Mouse (Mus musculus) CD4-positive, CD25-positive, alpha-beta regulatory T cell, adult 4 months (primary cell): ENCODE measurements around the gene Spg7. TPM values are rescaled to one million over a fixed set of nuclear protein-coding genes. Genes with fewer than 3 reads are reported as not detected.
"Not testable (repeated sequence)": the region's sequence is repeated elsewhere in the genome, so short reads cannot be mapped to it uniquely, and the experiment has no call there.

Source experiments
- ATAC-seq: one replicate; pipeline ENCODE4 v1.8.0; 2017
- polyA plus RNA-seq, 2 experiments: library from polyadenylated mRNA; unstranded; fragments of 100-300 nt; shearing (Covaris generic); gene quantifications; one replicate each; pipeline ENCODE4 v1.2.1; 2017

The Spg7 gene
- 10 to 100 TPM; 24.4 to 29.0 TPM for polyA plus RNA-seq

DNA sequence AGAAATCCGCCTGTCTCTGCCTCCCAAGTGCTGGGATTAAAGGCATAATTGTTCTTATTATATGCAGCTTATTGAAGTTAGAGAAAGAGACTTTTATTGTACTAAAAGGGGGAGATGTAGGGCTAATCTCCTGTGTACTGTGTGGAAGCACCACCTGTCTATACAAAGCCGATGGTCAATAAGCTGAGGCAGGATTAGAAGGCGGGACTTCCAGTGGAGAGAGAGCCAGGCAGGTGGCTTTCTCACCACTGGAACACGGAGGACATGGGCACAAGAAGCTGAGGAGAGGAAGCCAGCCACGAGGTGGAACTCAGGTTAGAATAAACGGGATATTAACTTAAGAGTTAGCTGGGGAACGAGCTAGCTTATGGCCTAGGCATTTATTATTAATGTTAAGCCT lies at the start of gene Spg7:
Gene Spg7, plus strand, starts transcription at position 222 of the 400 bp plus-strand sequence.
- ATAC-seq: no peak

DNA sequence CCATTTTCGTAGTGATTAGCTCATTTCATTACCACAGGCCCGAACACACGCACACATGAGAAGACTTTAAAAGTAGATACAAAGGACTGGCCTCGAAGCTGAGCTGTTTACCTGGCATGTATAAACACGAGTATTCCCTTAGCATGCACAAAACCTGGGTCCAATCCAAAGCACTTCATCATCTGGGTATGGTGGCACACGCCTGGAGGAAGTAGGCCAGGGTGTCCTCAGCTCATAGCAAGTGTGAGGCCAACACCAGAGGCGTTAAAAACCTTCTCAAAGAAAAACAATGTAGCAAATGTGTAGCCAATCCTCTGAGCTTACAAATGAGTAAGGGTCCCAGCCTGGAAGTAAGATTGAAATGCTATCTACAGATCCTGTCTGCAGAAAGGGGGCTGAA lies 48.3 kb upstream of the Spg7 start:
- no peak for ATAC-seq

DNA sequence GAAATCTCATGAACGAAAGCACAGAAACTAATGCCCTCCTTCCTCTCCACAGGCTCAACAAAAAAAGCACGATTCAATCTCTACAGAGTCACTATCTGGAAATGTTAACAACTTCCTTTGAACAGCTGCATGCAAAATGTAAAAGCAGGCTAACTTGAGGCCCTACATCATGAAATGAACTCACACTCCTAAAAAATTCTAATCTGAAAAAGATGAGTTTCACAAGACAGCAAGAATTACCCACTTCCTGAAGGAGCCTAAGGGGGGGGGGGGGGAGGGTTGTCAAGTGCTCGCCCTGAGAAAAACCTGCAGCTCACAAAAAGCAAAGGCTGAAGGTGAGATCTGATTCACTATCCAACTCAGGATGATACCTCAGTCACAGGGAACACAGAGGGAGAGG lies 47.7 kb upstream of the Spg7 start:
- ATAC-seq: peak; percentile 67

- no peak for ATAC-seq
Observed at GRCm38 (mm10) chr8:123017143-123017542, 45.6 kb upstream of the Spg7 start.

DNA sequence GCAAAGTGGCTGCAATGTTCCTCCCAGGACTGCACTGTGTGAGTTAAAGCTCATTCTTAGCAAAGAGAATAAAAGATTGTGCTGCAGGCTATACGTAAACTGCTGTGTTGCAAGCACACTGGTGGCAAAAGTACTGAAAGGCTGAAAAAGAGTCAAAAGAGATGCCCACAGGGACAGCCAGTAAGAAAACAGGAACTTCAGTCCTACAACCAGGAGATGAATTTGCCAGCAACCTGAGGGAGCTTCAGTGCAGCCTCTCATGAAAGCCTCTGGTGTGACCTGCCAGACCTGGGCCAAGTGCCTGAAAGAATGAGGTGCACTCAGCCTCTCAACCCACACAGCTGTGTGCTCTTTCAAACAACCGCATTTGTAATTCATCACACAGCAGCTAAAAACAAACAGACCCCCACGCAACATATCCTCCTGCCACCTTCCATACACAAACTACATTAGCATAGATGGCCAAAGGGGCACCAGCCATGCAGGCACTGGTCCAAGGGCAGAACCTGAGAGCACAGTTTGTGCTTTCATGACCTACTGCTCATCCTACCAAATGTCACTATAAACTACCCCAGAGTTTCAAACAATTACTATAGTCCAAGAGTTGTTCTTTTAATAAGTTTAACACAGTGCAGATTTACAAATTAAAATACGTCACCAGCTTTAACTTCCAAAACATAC lies 44.1 kb upstream of the Spg7 start:
- no peak for ATAC-seq

DNA sequence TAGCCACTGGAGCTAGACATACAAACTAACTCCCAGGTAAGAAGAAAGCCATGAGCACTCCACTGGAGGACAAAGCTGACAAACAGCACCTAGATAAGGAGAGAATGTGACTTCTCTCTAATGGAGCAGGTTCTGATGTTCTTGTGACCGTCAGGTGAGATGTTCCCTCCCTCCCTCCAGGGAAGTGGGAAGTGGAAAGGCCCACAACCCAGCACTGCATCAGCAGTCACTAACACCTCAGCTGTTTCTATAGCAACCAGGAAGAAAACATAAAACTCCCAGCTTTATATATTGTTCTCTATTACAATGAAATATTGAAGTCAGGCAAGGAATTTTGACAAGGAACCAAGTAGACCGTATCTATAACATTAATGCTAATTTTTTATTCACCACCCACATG lies 42.7 kb upstream of the Spg7 start:
- peak; percentile 23 for ATAC-seq

- ATAC-seq: no peak
Observed at GRCm38 (mm10) chr8:123020859-123021258, 41.9 kb upstream of the Spg7 start.

GRCm38 (mm10) chr8:123021259-123021658 lies 41.5 kb upstream of the Spg7 start:
- no peak for ATAC-seq

- ATAC-seq: no peak
Observed at GRCm38 (mm10) chr8:123022727-123023126, 40.0 kb upstream of the Spg7 start.

- no peak for ATAC-seq
Observed at GRCm38 (mm10) chr8:123024226-123024625, 38.5 kb upstream of the Spg7 start.

DNA sequence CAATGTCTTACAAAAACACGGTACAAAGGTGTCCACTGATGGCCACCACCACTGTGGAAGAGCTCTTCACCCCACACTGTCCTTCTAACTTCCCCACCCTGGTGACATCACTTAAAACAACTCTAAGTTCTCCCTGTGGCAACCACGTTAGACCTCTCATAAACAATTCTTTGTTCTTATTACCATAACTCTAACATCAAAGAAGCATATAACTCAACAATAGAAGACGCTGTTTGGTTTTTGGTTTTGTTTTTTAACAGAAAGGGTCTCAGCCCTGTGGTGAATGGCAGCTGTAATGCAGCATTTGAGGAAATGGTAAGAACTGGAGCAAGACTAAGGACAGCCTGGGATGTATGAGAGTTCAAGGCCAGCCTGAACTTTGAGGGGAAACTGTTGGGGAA lies 36.8 kb upstream of the Spg7 start:
- ATAC-seq: peak; percentile 52

DNA sequence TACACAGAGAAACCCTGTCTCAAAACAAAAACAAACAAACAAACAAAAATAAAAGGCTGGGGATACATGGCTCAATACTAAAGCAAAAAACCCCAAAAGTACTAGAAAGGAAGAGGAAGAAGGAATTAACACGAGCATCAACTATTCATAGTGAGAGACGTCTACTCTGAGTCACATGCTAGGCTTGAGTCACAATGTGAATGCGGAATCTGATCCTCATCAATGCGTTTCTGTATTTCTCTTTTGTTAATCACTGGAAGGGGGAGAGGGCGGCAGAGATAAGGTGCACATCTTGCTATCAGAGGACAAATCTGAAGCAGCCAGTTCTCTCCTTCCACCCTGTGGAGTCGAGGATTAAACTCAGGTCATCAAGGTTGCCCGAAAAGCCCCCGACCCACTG lies 35.0 kb upstream of the Spg7 start:
- peak; percentile 60 for ATAC-seq

DNA sequence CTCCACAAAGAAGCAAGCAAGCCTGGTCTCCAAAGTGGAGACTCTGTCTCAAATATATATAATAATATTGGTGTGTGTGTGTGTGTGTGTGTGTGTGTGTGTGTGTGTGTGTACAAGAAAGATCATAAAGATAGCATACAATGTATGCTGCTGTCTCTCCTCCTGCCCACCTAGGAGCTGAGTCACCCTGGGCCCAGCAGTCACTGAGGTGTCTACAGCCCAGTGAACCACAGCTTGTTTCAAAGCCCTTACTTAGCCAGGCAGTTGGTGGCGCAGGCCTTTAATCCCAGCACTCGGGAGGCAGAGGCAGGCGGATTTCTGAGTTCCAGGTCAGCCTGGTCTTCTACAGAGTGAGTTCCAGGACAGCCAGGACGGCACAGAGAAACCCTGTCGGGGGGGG lies 32.7 kb upstream of the Spg7 start:
- not testable (repeated sequence) for ATAC-seq

- ATAC-seq: no peak
Observed at GRCm38 (mm10) chr8:123031321-123031978, 31.3 kb upstream of the Spg7 start.

GRCm38 (mm10) chr8:123032730-123033129 lies 30.0 kb upstream of the Spg7 start:
- ATAC-seq: peak; percentile 39

DNA sequence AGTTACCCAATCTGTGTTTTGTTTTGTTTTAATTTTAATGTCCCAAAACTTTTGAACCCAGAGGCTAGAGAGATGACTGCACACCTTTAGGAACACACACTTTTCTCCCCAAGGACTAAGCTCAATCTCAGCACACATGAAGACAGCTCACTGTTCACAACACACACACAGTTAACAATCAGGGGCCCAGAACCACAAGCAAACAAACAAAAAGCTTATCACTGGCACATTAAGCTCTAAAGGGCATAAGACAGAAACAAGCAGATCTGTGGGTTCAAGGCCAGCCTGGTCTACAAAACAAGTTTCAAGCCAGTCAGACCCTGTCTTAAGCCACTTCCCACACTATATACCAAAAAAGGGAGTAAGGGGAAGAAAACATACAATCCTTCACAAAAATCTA lies 29.3 kb upstream of the Spg7 start:
- ATAC-seq: no peak

- ATAC-seq: peak; percentile 75
Observed at GRCm38 (mm10) chr8:123034171-123034570, 28.6 kb upstream of the Spg7 start.

DNA sequence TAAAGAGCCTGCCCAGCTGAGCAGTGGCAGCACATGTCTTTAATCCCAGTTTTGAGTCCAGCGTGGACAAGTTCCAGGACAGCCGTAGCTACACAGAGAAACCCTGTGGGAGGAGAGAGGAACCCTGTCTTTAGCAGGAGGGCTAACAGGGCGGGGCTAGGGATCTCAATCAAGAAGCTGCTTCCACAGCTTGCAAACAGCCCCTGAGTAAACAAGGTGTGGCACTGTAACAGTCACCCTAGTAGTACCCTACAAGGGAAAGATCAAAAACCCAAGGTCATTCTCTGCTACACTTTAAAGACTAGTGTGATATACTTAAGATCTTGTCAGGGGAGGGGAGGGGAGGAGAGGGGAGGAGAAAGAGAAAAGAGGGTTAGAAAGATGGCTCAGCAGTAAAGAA lies 25.8 kb upstream of the Spg7 start:
- ATAC-seq: no peak

GRCm38 (mm10) chr8:123037487-123037886 lies 25.3 kb upstream of the Spg7 start:
- no peak for ATAC-seq

DNA sequence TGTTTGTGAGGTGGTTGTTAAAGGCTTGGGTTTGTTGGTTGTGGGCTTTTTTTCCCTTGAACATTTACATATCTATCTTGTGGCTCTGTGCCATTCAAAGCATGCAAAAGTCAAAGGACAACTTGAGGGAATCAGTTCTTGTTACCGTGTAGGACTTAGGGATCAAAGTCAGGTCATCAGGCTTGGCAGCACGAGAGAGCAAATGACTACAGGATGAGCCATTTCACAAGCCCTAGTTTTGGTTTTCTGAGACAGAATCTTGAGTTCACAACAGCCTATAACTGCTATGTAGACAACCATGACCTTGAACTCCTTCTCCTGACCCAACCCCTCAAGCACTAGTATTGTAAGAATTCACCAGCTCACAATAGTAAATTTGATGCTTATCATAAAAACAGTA lies 24.4 kb upstream of the Spg7 start:
- ATAC-seq: no peak

DNA sequence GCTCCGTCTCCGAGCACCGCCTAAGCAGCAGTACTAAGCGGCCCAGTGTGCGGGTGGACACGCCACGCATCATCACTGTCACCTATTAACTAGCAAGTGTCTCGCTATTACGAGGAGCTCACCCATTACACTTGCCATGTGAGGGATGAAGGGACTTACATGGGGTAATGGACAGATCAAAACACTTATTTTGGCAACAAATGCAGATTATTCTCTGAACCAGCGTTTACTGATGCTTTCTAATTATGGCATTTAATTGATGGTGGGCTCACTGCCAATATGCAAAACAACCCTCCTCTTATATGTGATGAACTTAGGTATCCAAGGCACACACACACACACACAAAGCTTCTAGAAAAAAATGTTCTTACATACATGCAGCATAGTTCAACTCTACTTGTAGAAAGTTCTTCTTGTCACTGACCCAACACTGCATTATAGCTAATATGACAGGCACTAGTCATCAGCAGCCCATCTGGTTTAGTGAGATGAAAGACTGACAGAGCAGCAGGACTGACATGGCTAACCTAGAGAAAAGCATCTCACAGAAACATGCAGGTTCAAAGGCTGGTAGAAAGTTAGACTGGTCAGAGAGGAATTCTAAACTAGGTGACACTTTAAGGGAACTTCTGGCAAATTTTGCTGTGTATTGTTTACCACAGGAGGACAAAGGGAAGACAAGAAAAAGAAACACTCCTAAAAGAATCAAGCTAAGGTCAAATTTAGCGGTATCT lies 23.2 kb upstream of the Spg7 start:
- no peak for ATAC-seq

DNA sequence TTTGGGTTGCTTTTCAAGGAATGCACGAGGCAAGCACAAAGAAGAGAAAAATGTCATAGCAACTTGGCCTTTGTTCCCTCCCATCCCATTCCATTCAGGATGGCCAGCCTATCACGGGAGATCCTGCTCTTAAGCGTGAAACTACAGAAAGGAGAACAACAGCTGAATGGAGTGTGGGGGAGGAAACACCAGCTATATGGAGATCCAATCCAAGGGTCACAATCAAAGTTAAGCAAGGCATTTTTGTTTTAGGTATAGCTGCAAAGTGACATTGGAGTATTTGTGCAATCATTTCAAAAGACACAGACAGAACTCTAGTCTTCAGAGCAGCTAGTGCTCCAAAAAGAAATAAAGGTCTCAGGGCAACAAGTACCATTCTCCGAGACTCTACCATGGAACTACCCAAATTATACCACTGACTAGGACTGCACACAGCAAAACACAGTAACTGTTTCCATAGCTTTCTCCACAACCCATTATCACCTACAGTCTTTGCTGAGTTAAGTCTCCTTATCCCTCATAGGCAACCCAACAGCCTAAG lies 22.6 kb upstream of the Spg7 start:
- ATAC-seq: no peak

- peak; percentile 27 for ATAC-seq
Observed at GRCm38 (mm10) chr8:123041008-123041773, 21.6 kb upstream of the Spg7 start.
